Mouse (Mus musculus) ES-CJ7 (cell line): ENCODE measurements around the gene Tfpi.
"Not testable (repeated sequence)": the region's sequence is repeated elsewhere in the genome, so short reads cannot be mapped to it uniquely, and the experiment has no call there.

Experiments used
- DNase-seq: peaks from one replicate; pipeline ENCODE4 v3.0.0; 2011; ENCODE audit warnings: low read depth, low spot score

Tfpi gene

DNA sequence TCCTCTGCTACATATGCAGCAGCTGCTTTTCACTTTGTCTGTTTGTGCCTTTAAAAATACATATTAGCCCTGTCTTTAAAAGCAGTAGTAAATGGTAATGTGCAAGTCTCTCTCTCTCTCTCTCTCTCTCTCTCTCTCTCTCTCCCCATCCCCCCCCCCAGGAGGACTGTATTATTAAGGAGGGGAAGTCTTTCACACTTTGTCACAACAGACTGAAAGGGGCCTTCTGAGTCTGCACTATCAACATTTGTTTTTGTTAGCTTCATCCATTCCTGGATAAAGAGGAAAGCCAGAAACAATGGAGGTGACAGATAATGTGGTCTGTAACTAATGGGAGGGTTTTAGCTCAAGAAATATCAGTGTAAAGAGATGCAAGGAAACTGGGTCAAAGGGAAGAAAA lies 87.5 kb downstream of the Tfpi start:
- DNase-seq, result no peak

DNA sequence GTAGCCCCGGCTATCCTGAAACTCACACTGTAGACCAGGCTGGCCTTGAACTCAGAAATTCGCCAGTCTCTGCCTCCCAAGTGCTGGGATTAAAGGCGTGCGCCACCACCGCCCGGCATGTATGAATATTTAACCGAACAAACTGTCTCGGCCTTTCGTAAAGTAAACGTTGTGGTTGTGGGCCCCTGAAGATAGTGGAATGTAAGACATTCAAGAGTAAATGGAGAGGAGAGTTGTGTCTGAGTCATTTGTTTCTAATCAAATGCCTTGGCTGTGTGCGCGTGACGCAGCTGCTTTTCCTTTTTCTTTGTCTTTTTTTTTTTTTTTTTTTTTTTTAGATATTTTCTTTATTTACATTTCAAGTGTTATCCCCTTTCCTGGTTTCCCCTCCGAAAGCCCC lies 88.0 kb downstream of the Tfpi start:
- DNase-seq, result not testable (repeated sequence)

DNA sequence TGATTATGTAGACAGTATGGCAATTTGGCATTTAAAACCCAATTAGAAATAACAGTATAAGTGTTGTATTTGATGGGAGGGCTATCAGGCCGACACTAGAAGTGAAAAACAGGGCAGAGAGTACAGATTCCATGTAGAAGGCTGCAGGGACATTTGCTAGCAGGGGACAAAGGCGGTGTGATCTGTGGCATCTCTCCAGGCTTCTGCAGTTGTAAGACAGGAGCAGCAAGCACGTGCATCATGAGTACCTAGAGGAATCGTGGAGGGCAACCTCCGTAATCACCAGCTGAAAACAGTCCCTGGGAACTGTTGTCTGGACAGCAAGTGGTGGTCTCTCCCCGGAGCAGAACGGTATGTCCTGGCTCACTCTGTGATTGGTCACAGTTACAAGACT lies 88.6 kb downstream of the Tfpi start:
- DNase-seq, result no peak

- DNase-seq, result no peak
Measured at GRCm38 (mm10) chr2:84387394-84388022, 89.1 kb downstream of the Tfpi start.

DNA sequence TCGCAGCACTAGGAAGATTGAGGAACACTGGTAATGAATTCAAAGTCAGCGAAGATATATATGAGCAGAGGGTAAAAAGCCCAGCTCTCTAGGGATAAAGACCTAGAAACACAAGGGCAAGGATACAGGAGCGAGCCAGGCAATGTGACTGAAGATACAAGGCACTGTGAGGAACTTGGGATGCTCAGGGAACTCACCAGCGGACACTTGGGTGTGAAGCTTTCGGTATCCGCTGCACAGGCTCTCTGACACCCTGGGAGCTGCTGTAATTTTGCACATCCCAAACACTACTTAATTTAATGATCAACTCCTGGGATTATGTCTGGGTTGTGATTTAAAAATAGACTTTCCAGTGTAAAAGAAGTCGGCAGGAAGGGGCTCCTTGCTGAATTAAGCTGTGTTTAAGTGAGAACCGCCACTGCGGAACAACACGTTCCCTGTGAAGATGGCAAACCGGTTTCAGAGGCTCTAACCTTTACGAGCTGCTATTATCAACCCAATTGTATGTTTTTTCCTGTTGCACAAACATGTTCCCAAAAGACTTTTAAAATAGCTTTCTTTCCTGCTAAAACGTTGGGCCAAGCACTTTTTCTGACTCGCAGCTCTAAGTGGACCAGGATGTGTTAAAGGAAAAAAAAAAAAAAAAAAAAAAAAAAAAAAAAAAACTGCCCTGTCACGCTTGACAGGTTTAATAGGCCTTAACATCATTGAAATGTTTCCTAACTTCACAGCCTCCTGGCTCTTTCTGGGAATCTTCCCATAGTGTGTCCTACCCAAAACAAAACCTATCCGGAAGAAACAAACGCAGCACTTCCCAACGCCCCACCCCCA lies 89.8 kb downstream of the Tfpi start:
- no peak for DNase-seq

- DNase-seq, result no peak
Measured at GRCm38 (mm10) chr2:84384911-84385693, 91.5 kb downstream of the Tfpi start.

DNA sequence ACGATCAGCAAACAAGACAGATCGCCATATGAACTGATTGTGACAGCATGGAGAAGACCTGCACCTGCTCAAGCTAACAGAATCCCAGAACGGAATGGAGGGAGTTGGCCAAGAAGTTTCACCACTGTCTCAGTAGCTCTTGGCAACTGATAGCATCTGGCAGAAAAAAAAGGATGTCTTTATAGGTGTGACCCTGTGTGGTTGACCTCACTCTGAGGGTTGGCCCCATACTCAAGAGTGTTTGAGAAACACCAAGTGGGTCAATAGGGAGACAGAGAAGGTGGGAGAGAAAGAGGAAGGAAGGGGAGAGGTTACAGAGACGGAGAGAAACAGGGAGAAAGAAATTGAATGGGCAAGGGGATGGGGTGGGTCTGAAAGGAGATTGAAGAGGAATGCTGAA lies 92.7 kb downstream of the Tfpi start:
- DNase-seq, result no peak
